Mouse (Mus musculus) neural tube, embryonic 13.5 days (tissue): ENCODE measurements around the gene Mrpl20. TPM values are rescaled to one million over a fixed set of nuclear protein-coding genes. Genes with fewer than 3 reads are reported as not detected.
"Not testable (repeated sequence)": the region's sequence is repeated elsewhere in the genome, so short reads cannot be mapped to it uniquely, and the experiment has no call there.

Source experiments
- ATAC-seq: fragments of 200-750 bp; cut with Nextera tagmentation; 2 replicates; pipeline ENCODE4 v1.8.0; 2017; ENCODE audit warnings: low read depth, mild to moderate bottlenecking, moderate TSS enrichment, moderate library complexity
- H3K27ac ChIP-seq: fragments of 300-500 bp; sonication (generic); replicated peaks from 2 replicates; pipeline ENCODE4 v1.5.1; 2015; ENCODE audit warnings: moderate library complexity, mild to moderate bottlenecking, inconsistent platforms
- H3K27me3 ChIP-seq: fragments of 300-500 bp; sonication (generic); 2 replicates; pipeline ENCODE4 v1.6.1; 2015; ENCODE audit warnings: mild to moderate bottlenecking, inconsistent platforms
- H3K36me3 ChIP-seq: fragments of 300-500 bp; sonication (generic); 2 replicates; pipeline ENCODE4 v1.6.1; 2015; ENCODE audit warnings: mild to moderate bottlenecking, inconsistent platforms
- H3K4me1 ChIP-seq: fragments of 300-500 bp; sonication (generic); replicated peaks from 2 replicates; pipeline ENCODE4 v1.6.1; 2015; ENCODE audit warnings: inconsistent platforms
- H3K4me2 ChIP-seq: fragments of 300-500 bp; sonication (generic); 2 replicates; pipeline ENCODE4 v1.6.1; 2015; ENCODE audit warnings: inconsistent platforms, mild to moderate bottlenecking, moderate library complexity
- H3K4me3 ChIP-seq: fragments of 300-500 bp; sonication (generic); 2 replicates; pipeline ENCODE4 v1.5.1; 2015; ENCODE audit warnings: mild to moderate bottlenecking, inconsistent platforms
- H3K9ac ChIP-seq: fragments of 300-500 bp; sonication (generic); 2 replicates; pipeline ENCODE4 v1.6.1; 2015; ENCODE audit warnings: moderate library complexity, mild to moderate bottlenecking, inconsistent platforms
- H3K9me3 ChIP-seq: fragments of 300-500 bp; sonication (generic); 2 replicates; pipeline ENCODE4 v1.6.1; 2016; ENCODE audit warnings: inconsistent platforms
- WGBS: fragments of 180-500 bp; shearing (Covaris S2); methylation state at CpG from one replicate; pipeline ENCODE4 v1.1.7; 2015; 5-methylcytosine and 5-hydroxymethylcytosine counted together
- polyA plus RNA-seq: library from polyadenylated mRNA; unstranded; fragments of >200 nt; fragmentation: Nextera tagmentation; extraction: Ambion mirVana; gene quantifications from 2 replicates; pipeline ENCODE4 v1.2.1, GENCODE M21; 2015

The Mrpl20 gene
- polyA plus RNA-seq, 1 experiment from 2014 or later: 265 TPM

DNA sequence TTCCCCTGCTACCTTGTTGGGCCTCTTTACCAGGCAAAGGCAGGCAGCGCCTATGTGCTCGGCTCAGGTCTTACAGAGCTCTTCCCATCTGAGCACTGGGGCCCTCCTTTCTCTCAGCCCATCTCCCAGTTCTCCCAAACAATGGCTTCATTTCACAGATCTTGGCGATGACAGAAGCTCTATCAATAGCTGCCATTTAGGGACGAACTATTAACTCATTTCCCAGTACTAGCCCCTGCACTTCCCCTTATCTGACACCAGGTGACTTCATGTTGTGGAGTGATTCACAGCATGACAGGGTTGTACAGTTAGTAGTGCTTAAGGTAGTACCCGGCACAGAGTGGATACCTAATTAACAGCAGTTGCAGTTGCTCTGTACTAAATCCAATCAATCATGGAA lies 16.9 kb upstream of the Mrpl20 start, which contains the start of gene Tmem88b:
Tmem88b (minus strand) TSS at position 56 of the 400 bp plus-strand sequence.
- no peaks in the 10 kb centered on the region for H3K27me3 ChIP-seq
- H3K9ac ChIP-seq: peak within 1 kb of the TSS; percentile 82
- WGBS: 67% methylated on average over 5 of the region's 5 CpGs
- H3K4me1 ChIP-seq: peaks cover 18% of the 10 kb centered on the region
- ATAC-seq: no peak
- no peak within 1 kb of the TSS for H3K27ac ChIP-seq
- H3K9me3 ChIP-seq: no peaks in the 10 kb centered on the region
- peak within 1 kb of the TSS; percentile 57 for H3K4me3 ChIP-seq
- no peaks in the 10 kb centered on the region for H3K36me3 ChIP-seq
- H3K4me2 ChIP-seq: peak within 1 kb of the TSS; percentile 70

DNA sequence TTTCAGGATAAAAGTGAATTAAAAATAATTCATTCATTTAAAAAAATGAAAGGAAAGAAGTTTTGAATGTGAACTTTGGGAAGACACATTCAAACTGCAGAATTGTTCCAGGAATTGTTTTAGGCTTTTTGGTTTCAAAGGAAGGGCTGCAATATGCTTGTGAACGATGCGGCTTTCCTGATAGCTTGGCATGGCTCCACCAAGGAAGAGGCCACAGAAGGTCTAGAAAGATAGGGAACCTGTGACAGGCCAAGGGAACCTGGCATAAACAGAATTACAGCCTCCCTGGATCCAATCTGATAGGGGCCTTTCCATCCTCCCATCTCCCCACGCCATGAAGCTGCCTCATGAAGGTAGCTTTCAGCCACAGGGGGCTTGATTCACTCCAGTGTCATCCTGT lies 14.4 kb upstream of the Mrpl20 start:
- Histone ChIP-seq H3K4me2 (no peak overlapping the region), H3K4me1 (peaks cover 17% of the 10 kb centered on the region), H3K36me3 (no peaks in the 10 kb centered on the region), H3K4me3 (no peak overlapping the region), H3K27ac (no peak overlapping the region), H3K9ac (no peak overlapping the region), H3K9me3 (no peaks in the 10 kb centered on the region), H3K27me3 (no peaks in the 10 kb centered on the region)
- 74% methylated on average over 3 of the region's 3 CpGs for WGBS
- no peak for ATAC-seq

DNA sequence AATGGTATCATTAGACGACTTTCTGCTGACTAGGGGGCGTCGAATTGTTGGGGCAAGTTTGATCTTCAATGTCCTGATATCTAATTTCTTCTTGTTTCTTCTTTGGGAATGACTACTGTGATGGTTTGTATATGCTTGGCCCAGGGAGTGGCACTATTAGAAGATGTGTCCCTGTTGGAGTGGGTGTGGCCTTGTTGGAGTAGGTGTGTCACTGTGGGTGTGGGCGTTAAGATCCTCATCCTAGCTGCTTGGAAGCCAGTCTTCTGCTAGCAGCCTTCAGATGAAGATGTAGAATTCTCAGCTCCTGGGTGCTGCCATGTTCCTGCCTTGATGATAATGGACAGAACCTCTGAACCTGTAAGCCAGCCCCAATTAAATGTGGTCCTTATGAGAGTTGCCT lies 13.8 kb upstream of the Mrpl20 start:
- not testable (repeated sequence) for H3K27me3 ChIP-seq, H3K4me3 ChIP-seq, H3K4me2 ChIP-seq, H3K9me3 ChIP-seq, H3K9ac ChIP-seq, ATAC-seq, H3K36me3 ChIP-seq, H3K27ac ChIP-seq
- 83% methylated on average over 4 of the region's 4 CpGs for WGBS
- peaks cover 12% of the 10 kb centered on the region; the same call in 1 of the 2 replicates for H3K4me1 ChIP-seq

DNA sequence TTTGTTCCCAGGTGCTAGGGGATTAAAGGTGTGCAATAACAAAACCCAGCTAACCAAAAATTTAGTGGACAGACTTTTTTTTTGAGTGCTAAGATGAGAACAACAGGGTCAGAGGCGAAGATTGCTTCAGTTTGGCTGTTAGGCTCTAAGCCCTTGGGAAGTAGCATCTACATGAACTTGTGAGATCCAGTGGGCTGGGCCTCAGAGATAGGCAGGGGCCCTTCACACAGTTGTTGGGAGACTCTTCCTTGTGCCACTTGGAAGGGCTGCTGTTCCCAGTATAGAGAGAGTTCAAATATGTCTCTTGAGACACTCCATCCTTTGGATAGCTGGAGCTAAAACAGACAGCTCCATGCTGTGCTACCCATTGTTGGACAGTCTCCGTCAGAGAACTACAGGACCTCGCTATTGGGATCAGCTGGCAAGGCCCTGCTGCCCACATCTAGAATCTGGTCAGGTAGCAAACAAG lies 12.6 kb upstream of the Mrpl20 start, which contains the start of gene Ankrd65:
Ankrd65 (plus strand) TSS at position 419 of the 469 bp plus-strand sequence.
- H3K9ac ChIP-seq: no peak within 1 kb of the TSS
- no peak within 1 kb of the TSS for H3K4me2 ChIP-seq
- H3K4me3 ChIP-seq: no peak within 1 kb of the TSS
- H3K4me1 ChIP-seq: peaks cover 6% of the 10 kb centered on the region; the same call in 1 of the 2 replicates
- H3K36me3 ChIP-seq: no peaks in the 10 kb centered on the region
- WGBS: 85% methylated on average over 3 of the region's 3 CpGs
- no peak for ATAC-seq
- H3K9me3 ChIP-seq: no peaks in the 10 kb centered on the region
- H3K27ac ChIP-seq: no peak within 1 kb of the TSS
- H3K27me3 ChIP-seq: no peaks in the 10 kb centered on the region

DNA sequence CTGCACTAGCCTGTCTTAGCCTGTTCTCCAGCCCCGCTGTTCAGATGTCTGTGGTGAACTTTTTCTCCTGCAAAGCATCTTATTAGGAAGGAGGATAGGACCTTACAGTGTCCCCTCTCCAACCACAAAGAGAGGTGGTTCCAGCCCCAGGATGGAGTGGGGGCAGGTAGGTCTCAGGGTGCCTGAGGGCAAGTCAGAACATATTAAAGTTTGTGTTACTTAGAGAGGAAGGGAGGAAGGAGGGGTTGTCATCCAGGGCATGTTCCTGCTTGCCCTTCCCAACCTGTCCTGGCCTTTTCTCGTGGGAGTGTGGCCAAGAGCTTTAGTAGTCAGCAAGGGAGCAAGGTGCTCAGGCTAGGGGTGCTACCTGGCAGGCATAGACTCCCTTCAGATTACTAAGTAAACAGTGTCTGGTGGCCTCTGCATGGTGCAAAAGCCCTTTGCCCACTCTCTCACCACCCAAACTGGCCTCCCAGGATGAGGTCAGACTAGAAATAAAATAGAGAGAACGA lies 12.0 kb upstream of the Mrpl20 start:
- ATAC-seq: no peak
- Histone ChIP-seq H3K27me3 (no peaks in the 10 kb centered on the region), H3K36me3 (no peaks in the 10 kb centered on the region), H3K9ac (no peak overlapping the region), H3K27ac (no peak overlapping the region), H3K9me3 (no peaks in the 10 kb centered on the region), H3K4me3 (no peak overlapping the region), H3K4me2 (no peak overlapping the region), H3K4me1 (no peaks in the 10 kb centered on the region)
- 68% methylated on average over 3 of the region's 3 CpGs for WGBS

DNA sequence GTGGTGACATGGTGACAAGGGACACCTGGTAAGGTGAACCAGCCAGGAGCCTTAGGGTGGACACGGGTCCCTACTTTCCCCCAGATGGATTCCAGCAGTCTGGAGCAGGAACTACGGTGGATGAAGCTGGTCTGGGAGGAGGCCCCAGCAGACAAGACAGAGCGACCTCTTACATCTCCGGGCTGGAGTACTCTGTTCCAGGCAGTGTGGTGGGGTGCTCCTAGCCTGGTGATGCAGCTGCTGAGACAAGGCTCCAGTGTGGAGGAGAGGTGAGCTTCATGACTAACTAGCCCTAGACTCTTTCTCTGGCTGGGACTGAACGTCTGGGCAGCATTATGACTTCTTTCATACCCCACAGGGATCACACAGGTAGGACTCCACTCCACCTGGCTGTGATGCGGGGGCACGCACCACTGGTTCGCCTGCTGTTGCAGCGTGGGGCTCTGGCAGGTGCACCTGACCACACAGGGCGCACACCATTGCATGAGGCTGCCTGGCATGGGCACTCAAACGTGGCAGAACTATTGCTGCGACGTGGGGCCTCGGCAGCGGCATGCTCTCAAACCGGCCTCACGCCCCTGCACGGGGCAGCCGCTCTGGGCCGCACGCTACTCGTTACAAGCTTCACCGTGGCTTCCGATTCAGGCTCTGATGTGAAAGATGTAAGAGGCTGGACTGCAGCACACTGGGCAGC lies 11.3 kb upstream of the Mrpl20 start:
- 77% methylated on average over 24 of the region's 24 CpGs for WGBS
- H3K36me3 ChIP-seq: no peaks in the 10 kb centered on the region
- no peaks in the 10 kb centered on the region for H3K9me3 ChIP-seq
- H3K4me3 ChIP-seq: no peak overlapping the region
- ATAC-seq: no peak
- H3K27me3 ChIP-seq: no peaks in the 10 kb centered on the region
- H3K4me1 ChIP-seq: no peaks in the 10 kb centered on the region
- H3K9ac ChIP-seq: no peak overlapping the region
- H3K4me2 ChIP-seq: no peak overlapping the region
- no peak overlapping the region for H3K27ac ChIP-seq

DNA sequence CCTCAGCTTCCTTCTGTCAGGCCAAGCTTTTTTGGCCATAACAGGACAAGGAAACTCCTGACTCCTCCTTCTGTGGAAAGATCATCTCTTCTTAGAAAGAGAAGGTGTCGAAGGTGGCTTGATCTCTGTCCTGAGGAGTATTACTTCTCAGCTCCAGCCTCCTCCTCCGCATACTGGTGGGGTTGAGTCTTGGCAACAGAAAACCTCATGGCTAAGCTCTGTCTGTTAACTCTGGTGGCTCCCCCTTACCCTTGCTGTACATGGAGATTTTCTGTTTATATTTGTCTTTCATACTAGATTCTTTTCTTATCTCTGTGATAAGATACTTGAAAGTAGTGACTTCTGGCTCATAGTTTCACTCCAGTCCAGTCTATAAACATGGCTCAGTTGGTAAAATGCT lies 8.9 kb upstream of the Mrpl20 start:
- Histone ChIP-seq H3K36me3 (no peaks in the 10 kb centered on the region), H3K4me2 (no peak overlapping the region), H3K27ac (no peak overlapping the region), H3K4me3 (no peak overlapping the region), H3K27me3 (no peaks in the 10 kb centered on the region), H3K9me3 (no peaks in the 10 kb centered on the region), H3K9ac (no peak overlapping the region), H3K4me1 (no peaks in the 10 kb centered on the region)
- ATAC-seq: no peak
- WGBS: 83% methylated on average over 2 of the region's 2 CpGs

DNA sequence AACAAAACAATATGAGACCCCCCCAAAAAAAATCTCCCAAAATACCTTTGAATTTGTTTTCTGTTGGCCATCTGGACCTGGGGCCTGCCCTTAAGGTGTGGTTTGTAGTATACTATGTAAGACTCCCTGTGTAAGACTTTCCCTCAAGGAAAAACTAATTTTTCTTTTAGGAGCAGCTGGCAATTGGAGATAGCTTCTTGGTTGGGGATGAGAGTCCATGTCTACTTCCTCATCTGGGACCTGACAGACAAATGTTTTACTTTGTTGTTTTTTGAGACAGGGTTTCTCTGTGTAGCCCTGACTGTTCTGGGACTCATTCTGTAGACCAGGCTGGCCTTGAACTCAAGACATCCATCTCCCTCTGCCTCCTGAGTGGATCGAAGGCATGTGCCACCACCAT lies 603 bp upstream of the Mrpl20 start:
- no peaks in the 10 kb centered on the region for H3K27me3 ChIP-seq
- ATAC-seq: no peak

DNA sequence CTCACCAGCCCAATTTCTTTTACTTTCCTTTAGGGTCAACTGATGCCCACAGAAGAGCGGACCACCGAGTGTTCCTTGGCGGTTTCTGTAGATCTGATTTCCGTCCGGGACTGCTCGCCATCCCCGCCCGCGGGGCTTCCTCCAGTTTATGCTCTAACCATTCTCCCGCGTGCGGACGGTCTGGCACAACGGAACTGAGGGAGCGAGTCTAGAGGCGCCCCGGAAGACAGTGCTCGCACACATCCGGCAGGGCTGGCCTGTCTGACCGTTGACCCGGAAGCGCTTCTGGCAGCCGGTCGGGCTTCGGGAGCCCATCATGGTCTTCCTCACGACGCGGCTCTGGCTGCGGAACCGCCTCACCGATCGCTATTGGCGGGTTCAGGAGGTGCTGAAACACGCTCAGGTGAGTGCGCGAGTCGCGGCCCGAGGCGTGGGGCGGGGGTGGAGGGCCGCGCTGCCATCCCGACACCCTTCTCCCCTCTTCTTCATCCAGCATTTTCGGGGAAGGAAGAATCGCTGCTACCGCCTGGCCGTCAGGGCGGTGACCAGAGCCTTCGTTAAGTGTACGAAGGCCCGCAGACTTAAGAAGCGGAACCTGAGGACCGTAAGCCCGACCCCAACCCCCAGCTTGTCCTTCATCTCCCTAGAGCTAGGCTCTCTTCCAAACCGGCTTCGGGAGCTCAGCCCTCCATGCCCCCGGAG lies 813 bp downstream of the Mrpl20 start:
- Histone ChIP-seq H3K4me1 (peaks cover 25% of the 10 kb centered on the region), H3K4me3 (peak overlapping the region; percentile 70), H3K4me2 (peak overlapping the region; percentile 80), H3K9ac (peak overlapping the region; percentile 81), H3K9me3 (no peaks in the 10 kb centered on the region), H3K27ac (peak overlapping the region; percentile 70), H3K36me3 (peaks cover 25% of the 10 kb centered on the region), H3K27me3 (no peaks in the 10 kb centered on the region)
- WGBS: under 1% methylated on average over 58 of the region's 58 CpGs
- peak; percentile 96 for ATAC-seq

More for the DNA sequence above, 603 bp upstream of the Mrpl20 start:
- H3K36me3 ChIP-seq: peaks cover 13% of the 10 kb centered on the region
- H3K4me3 ChIP-seq: no peak overlapping the region
- H3K4me2 ChIP-seq: no peak overlapping the region
- no peak overlapping the region for H3K9ac ChIP-seq
- peaks cover 25% of the 10 kb centered on the region for H3K4me1 ChIP-seq
- no peak overlapping the region for H3K27ac ChIP-seq
- H3K9me3 ChIP-seq: no peaks in the 10 kb centered on the region
- WGBS: 93% methylated on average over 1 of the region's 1 CpGs

DNA sequence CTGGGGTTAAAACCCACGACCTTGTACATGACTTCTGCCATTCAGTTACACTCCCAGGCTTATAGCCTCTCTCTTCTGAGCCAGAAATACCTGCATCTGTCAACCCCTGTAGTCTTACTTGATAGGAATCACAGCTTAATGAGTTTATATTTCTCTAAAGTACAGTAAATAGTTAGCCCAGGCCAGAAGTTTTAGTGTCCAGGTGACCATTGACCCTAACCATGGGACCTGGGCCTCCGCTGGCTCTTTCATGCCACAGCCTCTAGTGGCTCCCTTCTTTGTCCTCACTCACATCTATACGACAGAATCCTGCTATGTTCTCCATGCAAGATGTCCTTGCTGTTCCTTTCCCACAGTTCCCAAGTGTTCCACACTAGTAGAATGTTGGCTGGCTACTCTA lies 5.2 kb downstream of the Mrpl20 start:
- no peak overlapping the region for H3K9ac ChIP-seq
- H3K9me3 ChIP-seq: no peaks in the 10 kb centered on the region
- no peak overlapping the region for H3K4me3 ChIP-seq
- no peak overlapping the region for H3K4me2 ChIP-seq
- no peak for ATAC-seq
- H3K36me3 ChIP-seq: peaks cover 50% of the 10 kb centered on the region
- no peaks in the 10 kb centered on the region for H3K27me3 ChIP-seq
- 90% methylated on average over 3 of the region's 3 CpGs for WGBS
- H3K27ac ChIP-seq: no peak overlapping the region
- peaks cover 32% of the 10 kb centered on the region for H3K4me1 ChIP-seq

DNA sequence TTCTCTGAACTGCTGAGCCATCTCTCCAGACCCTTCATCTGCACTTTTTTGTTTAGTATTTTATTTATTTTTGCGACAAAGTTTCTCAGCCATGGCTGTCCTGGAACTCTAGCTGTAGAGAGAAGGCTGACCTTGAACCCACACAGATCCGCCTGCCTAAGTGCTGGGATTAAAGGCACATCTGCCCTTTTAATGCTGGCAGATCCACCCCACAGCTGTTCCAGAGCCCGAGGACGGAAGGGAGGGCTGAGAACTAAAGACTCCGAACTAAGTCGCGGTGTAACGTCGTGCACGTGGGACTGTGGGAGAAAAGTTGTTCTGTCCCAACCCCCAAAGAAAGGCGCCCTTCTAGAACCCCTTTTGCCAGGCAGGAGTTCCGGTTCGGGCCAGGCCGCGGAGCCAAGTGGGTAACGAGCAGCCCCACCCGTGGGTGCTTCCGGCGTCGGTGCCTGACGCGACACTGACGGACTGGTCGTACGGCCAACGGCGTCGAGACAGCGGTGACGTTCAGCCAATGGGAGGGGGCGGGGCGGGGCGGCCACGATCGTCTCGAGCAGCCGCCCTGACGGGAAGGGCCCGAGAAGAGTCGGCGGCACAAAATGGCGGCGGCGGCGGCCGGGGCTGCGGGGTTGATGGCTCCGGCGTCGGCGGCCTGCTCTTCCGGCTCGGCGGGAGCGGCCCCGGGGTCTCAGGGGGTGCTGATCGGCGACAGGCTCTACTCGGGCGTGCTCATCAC lies 9.4 kb downstream of the Mrpl20 start, which contains the start of gene Ccnl2:
Ccnl2 (plus strand) TSS at position 561 of the 736 bp plus-strand sequence.
- 2% methylated on average over 60 of the region's 60 CpGs for WGBS
- Histone ChIP-seq H3K9me3 (no peaks in the 10 kb centered on the region), H3K4me1 (peaks cover 29% of the 10 kb centered on the region), H3K9ac (peak within 1 kb of the TSS; percentile 99), H3K27ac (peak within 1 kb of the TSS; percentile 92), H3K36me3 (peaks cover 67% of the 10 kb centered on the region), H3K4me3 (peak within 1 kb of the TSS; percentile 100), H3K27me3 (no peaks in the 10 kb centered on the region), H3K4me2 (peak within 1 kb of the TSS; percentile 95)
- peak; percentile 99 for ATAC-seq
